Mouse (Mus musculus): ENCODE results near the gene Bcar3. TPM values are rescaled to one million over a fixed set of nuclear protein-coding genes. Genes with fewer than 3 reads are reported as not detected.

Gene Bcar3
- total RNA-seq, 1 experiment from 2014 or later = 55.1 TPM

DNA sequence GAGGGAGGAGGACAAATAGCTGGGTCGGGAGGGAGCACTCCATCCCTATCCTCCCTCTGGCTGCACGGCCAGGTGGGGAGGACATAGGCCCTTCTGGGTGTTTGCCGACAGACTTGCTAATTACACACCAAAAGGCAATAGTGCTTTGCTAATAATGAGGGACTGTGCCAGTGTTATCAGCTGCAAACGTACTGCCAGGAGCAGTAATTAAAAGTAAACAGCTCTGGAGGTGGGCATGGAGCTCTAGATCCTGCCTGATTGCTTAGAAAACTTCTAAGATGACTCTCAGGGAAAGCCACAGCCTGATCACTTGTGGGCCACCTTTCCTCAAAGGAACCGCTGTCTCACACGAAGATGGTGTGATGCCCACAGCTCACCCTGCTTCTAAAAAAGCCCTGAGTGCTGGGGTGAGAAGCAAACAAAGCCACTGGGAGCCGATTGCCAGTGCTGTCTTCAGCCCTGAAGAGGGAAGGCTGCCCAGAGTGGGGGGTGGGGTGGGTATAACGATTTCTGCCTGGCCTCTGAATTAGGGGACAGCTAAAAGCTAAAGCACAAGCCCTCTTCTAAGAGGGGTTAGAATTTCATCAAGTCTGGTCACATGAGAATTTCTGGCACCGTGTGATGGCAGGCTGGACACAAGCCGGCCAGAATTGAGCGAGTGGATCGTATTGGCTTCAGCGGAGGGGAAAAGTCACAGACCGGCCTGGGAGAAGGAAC is 189.3 kb downstream of the Bcar3 start:
- DNase-seq = no peak

DNA sequence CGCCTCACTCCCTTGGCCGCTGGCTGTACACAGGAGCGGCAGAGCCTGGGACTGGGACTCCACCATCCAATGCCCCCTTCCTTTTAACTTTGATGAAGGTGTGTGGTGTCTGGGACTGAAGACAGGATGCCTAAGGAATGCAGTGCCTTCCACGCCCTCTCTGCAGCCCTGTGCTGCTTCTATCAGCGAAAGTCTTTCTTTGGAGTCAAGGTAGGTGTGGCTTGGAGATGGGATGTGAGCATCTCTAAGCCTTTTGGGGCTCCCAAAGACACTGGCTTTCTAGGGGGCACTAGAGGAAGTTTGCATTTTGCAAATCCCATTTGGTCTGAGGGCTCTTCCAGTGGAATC is 189.8 kb downstream of the Bcar3 start:
- DNase-seq = no peak

DNA sequence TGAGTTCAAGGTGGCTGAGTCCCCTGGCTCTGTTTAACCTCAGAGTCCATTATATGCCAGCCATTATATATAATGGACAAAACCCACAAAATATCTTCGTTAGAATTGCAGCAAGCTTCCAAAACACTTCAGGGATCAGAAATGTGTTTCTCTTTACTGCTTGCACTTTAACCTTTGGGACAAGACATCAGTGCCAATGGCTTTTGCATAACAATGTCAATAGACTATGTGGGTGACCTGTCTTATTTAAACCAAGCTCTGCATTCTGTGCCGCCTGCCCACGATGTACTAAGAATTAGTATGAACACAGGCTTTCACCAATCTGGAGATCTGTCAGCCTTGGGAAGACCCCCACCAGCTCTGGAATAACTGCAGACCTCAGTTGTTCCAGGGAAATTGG is 190.4 kb downstream of the Bcar3 start:
- DNase-seq = no peak

DNA sequence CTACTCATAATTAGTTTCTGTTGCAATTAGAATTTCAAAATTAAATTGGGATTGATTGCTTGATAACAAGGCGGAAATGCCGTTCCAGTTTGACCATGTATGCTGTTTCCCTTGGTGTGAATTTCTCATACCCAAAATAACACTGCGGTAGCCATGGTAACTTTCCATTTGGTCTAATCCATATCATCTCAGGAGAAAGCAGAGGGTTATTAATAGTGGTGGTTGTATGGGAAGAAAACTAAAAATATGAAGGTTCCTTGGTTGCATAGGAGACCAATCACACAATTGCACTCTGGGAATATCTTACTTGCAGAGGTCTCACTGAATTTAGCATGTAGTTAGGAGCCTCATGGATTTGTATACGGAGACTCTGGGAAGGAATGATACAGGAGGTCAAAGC is 191.8 kb downstream of the Bcar3 start:
- no peak for DNase-seq

DNA sequence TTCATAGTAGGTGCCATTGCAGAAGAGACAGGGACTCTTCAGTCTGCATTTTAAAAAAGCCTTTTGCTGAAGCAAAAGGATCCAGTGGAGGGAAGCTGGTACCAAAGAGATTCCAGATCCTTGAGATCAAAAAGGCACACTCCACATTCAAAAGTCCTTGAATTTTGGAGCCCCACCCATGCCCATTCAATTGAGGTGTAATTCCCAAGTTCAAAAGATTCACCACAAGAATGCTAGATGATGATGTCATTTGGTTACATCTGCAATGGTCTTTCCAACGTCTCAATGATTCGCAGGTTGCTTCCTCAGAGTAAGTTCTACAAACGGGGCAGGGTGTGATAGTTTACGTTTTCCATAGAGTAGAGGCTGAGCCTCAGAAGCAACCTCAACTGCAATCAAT is 192.3 kb downstream of the Bcar3 start:
- no peak for DNase-seq

DNA sequence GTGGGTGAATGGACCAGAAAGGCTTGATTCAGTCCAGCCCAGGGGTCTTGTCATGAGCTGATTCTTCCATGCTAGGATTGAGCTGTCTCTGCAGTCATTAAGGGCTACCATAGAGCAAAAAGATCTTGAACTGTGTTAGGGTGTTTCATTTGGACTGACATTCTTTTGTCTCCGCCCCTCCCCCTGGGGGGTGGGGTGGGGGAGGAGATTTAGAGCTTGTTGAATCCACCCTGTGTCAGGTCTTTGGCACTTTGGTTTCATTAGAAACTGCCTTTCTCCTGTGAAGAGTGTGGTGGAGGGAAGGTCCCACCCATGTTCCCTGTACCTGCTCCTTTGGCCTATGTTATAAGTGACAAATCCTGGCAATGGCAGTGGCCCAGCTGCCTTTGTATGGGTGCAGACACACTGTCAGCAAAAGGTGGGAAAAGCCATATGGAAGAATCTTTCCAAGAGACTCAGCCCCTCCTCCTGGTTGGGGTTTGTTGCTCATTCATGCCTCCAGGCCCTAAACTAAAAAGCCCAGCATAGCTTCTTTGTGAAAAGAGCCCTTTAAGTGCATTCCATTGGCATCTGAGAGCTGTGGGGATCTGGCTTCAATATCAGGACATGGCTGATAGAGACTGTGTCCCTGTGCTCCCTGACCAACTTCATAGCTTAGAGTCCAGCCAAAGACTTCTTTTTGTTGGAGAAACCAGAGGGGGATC is 194.3 kb downstream of the Bcar3 start:
- no peak for DNase-seq

DNA sequence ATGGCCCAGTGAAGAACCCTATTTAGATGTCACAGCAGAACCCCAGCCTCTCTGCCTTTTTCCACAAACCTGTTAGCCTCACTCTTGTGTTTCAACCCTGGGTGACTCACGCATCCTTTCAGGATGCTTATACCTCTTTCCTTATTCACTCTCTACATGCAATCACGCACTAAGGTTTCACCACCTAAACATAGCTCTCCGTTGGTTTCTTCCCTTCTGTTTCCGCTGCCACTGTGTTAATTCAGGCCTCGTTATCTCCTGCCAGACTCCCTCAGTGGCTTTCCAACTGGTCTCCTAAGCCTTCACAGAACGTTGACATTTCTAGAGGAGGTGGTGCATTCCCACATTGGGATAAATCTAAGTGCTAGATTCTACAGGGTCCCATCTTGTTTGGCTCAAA is 196.6 kb downstream of the Bcar3 start:
- no peak for DNase-seq

DNA sequence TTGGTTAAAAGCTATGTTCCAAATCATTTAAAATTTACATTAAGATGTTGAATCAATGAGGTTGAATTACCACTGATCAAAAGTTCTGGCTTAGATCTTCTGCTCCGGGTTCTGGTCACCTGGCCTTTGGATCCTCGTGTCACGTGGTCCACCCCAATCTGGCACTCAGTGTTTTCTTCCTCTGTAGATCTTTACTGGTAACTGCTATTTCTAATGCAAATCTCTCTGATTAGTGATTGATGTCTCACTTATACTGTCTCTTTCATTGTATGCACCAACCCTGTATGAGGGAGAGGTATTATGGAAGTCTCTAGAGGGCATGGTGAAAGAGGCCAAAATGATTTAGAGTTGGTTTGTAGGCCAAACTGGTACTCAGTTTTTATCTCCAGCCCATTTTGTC is 198.1 kb downstream of the Bcar3 start:
- DNase-seq = no peak

DNA sequence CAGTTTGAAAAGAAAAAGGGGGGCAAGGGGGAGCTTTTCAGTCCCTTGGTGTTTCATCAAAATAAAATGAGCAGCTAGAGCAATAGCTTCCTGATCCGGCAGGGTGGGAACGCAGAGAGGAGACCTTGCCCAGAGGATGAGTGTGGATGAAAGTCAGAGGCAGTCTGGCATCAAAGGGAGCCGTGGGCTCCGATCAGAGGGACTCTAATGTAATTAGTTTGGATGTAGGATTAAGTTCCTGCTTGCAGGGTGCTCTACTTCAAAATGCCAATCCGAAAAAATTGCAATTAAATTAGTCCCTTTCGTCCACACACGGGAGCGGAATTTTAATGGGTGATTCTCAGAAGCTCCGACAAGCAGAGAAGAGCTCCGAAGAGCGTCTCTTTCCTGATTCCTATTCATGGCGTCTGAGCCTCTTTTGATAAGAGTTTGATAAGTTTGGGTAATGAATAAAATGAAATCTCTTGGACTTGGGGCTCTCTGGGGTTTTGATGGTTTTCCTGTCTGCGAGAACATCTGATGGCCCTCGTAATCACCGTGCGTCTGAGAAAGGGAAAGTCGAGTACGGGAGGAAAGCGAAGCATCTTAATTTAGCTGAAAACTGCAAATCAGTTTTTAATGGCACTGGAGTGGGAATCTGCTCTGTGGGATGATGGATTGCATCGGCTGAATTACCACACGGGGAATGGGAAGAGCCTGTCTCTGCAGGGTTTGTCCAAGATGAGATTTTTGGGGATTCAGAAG is 199.1 kb downstream of the Bcar3 start:
- DNase-seq = no peak

DNA sequence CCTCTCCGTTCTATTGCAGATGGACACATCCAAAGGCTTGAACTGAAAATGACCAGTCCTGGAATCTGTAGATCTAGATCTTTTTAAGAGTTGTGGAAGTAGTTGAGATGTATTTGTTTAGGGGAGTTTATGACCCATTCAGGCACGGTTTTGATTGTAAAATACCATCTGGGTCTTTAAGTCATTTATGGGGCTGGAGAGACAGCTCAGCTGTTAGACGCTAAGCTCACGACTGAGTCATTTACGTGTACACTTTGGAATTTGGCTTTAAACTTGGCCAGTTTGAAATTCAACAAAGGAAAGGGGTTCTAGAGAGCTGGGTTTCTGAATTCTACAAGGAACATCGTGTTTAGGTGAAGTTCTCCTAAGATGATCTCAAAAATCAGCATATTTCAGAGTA is 200.8 kb downstream of the Bcar3 start:
- no peak for DNase-seq

DNA sequence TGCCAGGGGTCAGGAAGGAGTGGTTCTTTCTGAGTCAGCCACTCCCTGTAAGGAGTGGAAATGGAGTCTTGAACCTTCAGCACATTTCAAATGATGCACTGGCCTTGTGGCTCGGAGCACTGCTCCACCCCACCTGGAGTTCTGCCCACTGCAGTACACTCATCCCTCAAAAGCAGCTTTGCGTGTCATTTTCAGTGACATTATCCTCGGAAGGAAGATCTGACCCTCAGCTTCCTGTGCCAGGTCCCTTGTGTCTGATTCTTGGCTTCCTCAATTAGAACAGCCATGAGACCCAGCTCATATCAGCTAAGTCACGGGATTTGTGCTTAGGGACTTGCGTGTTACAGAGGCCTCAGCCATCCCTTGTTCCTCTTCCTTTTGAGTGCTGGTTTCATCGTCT is 203.9 kb downstream of the Bcar3 start:
- DNase-seq = peak; percentile 68

DNA sequence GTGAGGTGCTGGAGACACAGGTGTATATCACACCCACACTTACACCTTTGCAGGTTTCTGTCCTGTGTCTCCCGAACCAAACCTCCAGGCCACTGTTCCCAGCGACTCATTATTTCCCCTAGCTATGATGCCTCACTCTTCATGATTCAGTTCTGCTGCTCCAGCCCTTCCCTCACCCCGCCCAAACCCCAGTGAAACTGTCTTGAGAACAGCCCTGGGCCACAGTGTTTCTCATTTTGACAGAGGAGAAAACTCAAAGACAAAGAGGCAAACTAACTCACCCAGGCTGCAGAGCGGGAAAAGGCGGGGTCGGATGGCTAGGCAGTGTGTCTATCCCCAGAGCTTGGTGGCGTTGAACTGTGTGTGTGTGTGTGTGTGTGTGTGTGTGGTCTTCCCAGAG is 204.6 kb downstream of the Bcar3 start:
- DNase-seq = no peak

DNA sequence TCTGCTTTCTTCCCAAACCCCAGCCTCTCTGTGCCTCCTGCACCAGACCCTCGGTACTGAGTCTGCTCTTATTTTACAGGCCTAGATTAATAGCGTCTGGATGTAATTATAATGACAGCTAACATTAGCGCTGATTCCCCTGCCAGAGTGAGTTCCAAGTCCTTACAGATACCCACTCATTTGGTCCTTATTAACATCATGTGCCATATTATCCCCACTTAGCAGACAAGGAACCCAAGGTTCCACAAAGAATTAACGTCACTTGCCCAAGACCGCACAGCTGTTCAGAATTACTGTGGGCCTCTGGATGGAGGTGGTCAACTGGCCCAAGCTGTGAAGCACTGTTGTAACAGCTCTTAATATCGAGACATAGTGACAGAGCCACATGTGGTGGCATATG is 205.7 kb downstream of the Bcar3 start:
- DNase-seq = no peak

DNA sequence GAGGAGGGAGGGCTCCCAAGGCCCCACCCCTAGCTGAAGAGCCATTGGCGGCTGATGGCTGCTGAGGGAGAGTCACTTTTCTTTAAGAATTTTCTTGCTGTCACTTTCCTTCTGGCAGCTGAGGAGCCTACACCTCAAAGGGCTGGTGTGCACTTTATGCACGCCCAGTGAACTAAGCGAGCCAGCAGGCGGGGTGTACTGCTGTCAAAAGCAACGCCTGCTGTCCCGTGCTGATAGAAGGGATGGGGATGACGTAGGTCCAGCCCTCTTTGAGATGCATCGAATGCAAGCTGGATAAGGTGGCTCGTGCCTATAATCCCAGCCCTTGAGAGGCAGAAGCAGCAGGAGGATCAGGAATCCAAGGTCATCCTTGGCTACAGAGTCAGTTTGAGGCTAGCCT is 207.0 kb downstream of the Bcar3 start:
- DNase-seq = no peak

DNA sequence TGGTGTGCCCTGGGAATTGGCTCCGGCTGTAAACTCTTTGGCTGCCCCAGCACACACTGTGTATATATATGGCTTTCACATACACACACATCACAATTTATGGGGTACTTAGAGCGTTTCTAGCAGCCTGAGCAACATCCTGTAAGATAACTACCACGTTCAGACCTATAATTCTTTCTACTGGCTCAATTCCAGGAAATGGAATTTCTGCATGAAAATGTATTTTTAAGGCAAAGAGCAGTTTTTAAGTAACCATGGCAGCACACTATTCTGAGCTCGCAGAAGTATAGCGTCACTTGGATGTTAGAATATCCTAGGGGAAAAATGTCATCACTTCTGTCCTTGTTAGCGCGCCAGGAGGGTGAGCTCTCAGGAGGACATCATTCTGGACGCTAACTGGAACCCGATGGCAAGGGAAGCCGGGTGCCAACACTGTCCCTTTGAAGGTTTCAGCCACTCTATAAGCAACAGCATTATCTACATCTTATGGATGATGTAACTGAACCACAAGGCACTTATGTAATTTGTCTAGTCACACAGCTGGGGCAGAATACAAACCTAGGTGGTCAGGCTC is 212.5 kb downstream of the Bcar3 start:
- no peak for DNase-seq

DNA sequence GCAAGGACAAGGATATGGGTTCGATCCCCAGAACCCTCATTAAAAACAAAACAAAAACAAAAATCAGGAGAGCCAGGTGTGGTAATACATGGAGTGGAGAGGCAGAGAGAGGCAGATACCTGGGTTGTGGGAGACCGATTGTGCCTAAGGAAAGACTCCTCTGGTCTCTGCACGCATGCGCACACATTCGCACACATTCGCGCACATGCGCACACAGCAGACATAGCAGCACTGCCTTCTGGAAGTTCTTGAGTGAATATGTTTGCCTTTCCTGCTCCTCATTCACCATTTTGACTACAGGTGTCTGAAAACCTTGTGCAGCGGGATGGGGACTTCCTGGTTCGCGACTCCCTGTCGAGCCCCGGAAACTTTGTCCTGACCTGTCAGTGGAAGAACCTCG is 213.9 kb downstream of the Bcar3 start:
- no peak for DNase-seq

DNA sequence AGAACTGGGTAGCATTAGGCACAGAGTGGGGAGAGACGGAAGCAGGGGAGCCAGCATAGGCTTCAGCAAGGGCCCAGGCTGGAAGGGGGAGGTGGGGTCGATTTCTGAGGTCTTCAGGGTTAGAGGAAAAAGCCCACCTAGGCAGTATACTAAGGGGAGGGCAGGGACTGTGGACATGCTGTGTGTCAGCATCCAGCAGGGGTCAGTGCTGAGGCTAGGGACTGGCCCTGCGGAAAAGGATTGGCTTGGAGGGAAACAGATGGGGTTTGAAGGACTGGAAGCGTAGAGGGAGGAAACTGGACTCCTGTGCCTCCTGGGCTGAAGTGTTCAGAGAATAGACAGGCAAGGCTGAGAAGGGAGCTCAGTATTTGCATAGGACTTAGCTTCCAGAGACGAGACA is 215.1 kb downstream of the Bcar3 start:
- DNase-seq = peak; percentile 70

DNA sequence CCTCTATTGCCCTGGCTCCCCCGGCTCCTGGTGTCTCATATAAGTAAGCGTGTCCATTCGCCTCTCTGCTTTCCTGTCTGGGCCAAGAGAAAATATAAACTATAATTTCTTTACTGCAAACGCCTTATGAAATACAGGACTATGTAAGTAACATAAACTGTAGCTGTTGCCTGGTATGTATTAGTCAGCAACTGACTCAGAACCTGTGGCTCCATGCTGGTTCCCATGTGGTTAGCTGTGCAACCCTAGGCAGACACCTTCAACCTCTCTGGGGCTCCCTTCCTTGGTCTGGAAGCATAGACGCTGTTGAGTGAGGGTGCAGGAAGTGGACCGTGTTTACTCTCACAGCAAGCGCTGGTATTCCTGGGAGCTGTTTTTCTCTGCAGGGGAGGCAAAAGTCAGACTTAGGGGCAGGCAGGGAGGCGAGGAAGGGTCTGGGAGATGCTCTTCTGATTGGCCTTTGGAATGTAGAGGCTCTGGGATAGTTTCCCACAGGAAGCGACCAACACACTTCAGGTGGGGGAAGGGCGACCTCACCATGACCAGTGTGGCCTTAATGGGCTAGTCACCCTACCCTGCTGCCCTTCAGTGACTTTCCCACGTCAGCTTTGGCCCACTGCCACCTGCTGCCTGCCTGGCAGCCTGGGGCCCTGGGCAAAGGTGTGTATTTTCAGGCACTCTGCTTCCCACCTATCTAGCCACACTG is 215.8 kb downstream of the Bcar3 start:
- peak; percentile 82 for DNase-seq

DNA sequence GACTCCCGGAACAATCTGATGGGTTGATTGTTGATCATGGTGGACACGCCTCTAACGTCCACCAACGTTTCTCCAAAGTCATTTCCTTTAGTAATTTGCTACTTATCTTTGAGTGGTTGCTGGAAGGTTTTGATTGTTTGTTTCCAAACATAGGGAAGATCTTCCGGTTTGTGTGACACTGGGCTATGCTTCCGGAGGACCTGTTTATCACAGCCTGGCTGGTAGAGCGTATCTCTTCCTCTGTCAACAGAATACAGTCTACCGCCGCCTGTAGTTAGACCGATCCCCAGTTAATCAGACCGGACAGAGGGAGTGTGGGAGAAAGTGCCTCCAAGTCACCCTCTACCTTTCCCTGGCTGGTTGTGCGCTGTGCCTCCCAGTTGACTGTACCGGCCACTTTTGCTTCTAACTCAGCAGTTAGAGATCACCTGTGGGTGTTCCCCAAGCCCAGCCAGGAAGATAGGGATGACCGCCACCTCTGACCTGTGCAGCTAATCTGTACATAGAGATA is 216.4 kb downstream of the Bcar3 start:
- no peak for DNase-seq

DNA sequence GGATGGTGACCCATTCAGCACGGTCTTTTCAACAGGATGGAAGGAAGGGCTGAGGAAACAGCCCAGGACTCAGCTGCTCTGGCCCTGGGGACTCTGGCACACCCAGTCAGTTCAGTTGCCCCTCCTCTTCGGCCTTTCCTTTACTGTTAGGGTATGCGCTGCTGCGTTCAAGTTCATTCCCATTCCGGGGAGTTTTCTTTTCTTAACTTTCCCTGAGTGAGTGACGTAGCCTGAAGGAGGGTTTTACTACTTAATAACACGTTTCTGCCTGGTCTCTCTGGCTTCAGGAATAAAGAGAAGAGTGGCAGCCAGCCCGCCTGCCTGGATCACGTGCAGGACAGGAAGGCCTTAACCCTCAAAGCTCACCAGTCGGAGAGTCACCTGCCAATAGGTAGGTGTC is 217.0 kb downstream of the Bcar3 start:
- no peak for DNase-seq

DNA sequence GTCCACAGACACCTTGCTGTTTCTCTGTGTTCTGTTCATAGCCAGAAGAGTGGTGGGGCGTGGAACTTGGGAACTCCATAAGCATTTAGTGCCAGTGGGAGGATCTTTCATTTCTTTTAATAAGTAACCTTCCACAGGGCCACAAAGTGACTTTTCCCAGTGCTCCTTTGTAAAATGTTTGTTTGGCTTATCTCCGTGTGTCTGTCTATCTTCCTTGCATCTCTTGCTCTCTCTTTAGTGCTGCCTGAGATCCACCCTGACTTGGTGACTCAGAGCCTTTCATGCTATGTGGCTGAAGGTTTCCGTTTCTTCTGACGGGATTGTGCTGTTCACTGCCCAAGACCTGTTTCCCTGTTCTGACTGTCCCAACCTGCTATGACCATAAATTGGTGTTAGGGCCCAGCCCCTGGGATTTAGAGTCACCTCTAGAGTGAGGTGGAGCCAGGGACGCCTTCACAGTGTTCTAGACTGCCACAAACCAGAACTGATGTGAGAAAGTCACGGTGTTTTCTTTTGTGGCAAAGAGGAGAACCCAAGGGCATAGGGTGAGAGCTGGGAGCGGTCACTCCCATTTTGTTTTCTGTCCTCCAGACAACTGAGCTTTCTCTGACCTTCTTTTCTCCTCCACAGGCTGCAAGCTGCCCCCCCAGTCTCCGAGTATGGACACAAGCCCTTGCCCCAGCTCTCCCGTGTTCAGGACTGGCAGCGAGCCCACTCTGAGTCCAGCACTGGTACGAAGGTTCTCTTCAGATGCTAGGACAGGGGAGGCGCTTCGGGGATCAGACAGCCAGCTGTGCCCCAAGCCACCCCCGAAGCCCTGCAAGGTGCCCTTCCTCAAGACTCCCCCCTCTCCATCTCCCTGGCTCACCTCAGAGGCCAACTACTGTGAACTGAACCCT is 218.0 kb downstream of the Bcar3 start:
- no peak for DNase-seq

Data from adrenal gland, postnatal 25 days (tissue).